Mouse (Mus musculus): ENCODE data around the gene 9930111J21Rik1.
"Not testable (repeated sequence)": the region's sequence is repeated elsewhere in the genome, so short reads cannot be mapped to it uniquely, and the experiment has no call there.

Gene 9930111J21Rik1

GRCm38 (mm10) chr11:48979251-48979650, at the start of gene 9930111J21Rik1:
9930111J21Rik1 (minus strand) TSS chr11:48979398.
- DNase-seq (ENCODE audit: extremely low spot score, low read depth, low spot score): not testable (repeated sequence)

DNA sequence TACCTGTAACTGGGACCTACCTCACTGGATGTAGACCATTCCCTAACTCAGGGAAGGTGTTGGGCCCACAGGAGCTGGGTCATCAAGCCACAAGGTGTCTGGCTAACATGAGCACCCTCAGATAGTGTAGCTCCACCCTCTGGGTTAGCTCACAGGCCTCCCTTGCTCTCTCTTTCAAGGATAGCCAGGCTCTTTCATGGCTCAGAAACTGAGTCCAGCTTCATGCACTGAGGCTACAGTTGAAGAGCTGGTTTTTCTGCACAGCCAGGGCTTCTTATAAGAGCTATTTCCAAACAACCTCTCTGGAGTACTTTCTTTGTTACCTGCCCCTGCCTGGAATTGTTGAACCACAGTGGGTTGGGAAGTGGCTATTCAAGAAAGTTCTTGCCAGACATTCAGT, 32.9 kb upstream of the 9930111J21Rik1 start:
- not testable (repeated sequence) for DNase-seq (ENCODE audit: extremely low spot score, low read depth, low spot score)

GRCm38 (mm10) chr11:49006785-49007184, 27.6 kb upstream of the 9930111J21Rik1 start:
- DNase-seq (ENCODE audit: extremely low spot score, low read depth, low spot score): not testable (repeated sequence)

- not testable (repeated sequence) for DNase-seq (ENCODE audit: extremely low spot score, low read depth, low spot score)
These were observed 27.1 kb upstream of the 9930111J21Rik1 start for GRCm38 (mm10) chr11:49006317-49006716.

DNA sequence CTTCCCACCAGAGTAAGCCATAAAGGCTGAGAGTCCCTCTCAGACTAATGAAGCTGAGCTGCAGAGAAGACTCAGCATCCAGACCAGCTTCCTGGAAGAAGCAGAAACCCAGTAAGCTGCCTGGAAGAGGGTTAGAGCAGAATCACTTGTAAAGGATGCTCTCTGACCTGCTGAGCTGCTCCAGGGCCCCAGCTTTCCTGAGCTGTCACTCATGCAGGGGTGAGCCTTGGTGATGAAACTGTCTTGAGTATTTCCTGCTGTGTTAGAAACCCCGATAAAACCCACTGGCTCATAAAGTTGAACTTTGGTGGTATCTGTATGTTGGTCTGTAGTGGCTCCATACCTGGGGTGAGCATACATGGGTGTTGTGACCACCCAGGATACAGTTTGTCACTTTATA, 21.2 kb upstream of the 9930111J21Rik1 start:
- DNase-seq (ENCODE audit: extremely low spot score, low read depth, low spot score): not testable (repeated sequence)

DNA sequence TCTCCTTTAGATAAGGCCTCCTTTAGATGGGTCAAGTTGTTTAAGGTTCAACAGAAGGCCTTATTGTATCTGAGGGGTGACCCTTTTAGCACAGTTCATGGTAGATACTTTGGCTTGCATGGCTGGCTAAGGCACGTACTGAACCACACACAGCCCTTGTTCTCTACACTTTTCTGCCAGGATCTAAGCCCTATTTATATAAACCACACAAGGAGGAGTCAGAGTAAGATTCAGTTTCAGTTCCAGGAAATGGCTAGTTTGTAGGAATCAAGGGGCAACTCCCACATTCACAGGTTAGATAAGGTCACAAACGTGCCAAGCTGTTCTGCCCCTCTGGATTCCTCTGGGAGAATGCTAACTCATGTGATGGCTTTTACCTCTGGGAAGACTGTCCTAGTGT, 14.8 kb upstream of the 9930111J21Rik1 start, which contains the start of gene Tgtp1:
TSS of gene Tgtp1 (minus strand) at position 155 of the 400 bp plus-strand sequence.
- not testable (repeated sequence) for DNase-seq (ENCODE audit: extremely low spot score, low read depth, low spot score)

DNA sequence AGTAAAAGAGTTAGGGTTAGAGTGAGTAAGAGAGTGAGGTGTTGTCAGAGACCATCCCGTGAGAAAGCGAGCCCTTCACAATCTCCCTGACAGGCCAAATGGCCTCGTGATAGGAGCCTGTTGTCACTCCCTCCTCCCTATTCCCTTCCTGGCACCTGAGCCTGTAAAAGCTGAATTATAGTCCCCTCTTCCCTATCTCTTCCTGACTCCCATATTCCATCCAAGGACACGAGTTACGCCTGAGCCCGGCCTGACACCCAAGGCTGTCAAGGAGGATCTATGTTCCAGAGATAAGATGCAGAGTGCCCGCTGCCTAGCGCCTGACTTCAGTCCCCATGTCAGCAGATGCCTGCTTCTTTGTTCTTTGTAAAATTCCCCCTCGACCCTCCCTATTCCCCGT, 14.1 kb upstream of the 9930111J21Rik1 start:
- not testable (repeated sequence) for DNase-seq (ENCODE audit: extremely low spot score, low read depth, low spot score)

GRCm38 (mm10) chr11:48991740-48992520, 12.7 kb upstream of the 9930111J21Rik1 start, which contains the start of gene Gm12185:
Gm12185 (minus strand) TSS chr11:48992226.
- DNase-seq (ENCODE audit: extremely low spot score, low read depth, low spot score): not testable (repeated sequence)

GRCm38 (mm10) chr11:48989981-48990380, 10.8 kb upstream of the 9930111J21Rik1 start:
- not testable (repeated sequence) for DNase-seq (ENCODE audit: extremely low spot score, low read depth, low spot score)

DNA sequence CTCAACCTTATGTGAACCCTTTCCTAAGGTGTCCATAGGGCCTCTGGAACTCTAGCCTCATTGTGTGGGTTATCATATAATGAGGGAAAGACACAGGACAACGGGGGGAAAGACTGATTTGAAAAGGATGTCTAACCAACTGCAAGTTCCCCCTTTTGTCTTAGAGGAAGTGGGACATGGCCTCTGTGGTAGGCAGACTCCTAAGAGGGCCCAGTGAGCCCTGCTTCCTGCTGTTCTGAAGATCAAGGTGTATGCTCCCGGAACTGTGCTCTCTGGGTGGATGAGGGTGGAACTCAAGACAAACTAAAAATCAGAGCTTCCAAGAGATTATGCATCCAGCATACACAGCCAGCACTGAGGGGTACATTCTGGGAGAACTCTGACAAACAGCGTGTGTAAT, 9.0 kb upstream of the 9930111J21Rik1 start:
- not testable (repeated sequence) for DNase-seq (ENCODE audit: extremely low spot score, low read depth, low spot score)

GRCm38 (mm10) chr11:48982848-48983247, 3.6 kb upstream of the 9930111J21Rik1 start:
- not testable (repeated sequence) for DNase-seq (ENCODE audit: extremely low spot score, low read depth, low spot score)

DNA sequence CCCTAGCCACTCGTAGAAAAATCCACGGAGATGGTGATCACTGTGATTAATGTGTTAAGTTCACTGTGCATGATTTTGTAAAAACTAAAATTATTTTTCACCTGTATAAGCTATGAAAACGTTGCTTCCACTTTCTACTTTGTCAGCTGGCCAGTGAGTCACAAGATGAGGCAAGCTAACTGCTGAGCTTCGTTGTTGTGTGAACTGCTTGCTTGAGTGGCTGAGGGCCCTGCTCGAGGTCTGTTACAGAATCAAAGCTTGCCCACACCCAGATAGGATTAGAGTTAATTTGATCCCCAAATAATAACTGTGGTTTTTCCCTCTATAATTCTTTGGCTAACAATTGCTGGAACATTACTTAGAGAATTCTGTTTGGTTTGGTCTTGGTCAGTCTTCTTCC, 854 bp upstream of the 9930111J21Rik1 start:
- not testable (repeated sequence) for DNase-seq (ENCODE audit: extremely low spot score, low read depth, low spot score)

DNA sequence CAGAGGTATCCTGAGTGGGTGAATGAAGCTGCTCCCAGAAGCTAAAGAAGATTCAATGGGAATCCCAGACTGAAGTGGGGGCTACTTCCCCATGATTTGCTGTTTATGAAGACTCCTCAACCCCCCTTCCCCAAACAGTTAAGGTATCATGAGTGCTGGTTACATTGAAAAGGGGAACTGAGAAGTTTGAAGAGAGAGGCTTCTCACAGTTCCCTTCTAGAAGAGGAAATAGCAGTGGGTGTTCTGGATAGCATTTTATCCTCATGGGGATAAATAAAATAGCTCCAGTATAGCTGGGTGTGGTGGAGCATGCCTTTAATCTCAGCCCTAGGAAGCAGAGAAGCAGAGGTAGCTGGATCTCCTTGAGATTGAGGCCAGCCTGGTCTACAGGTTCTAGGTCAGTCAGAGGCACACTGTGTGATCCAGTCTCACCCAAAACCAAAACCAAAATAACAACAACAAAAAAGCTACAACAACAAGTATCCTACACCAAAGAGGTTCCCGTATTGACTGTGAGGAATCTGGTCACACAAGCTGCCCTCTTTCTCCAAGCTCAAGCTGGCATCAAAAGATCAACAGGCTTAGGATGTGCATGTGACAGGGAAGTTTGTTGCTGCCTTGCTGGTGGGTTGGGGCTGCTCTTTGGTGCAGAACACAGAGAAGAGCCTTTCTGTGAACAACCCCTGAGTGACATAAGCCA, 808 bp downstream of the 9930111J21Rik1 start, which contains the start of gene Olfr56:
TSS of gene Olfr56 (plus strand) at position 650 of the 700 bp plus-strand sequence.
- not testable (repeated sequence) for DNase-seq (ENCODE audit: extremely low spot score, low read depth, low spot score)

DNA sequence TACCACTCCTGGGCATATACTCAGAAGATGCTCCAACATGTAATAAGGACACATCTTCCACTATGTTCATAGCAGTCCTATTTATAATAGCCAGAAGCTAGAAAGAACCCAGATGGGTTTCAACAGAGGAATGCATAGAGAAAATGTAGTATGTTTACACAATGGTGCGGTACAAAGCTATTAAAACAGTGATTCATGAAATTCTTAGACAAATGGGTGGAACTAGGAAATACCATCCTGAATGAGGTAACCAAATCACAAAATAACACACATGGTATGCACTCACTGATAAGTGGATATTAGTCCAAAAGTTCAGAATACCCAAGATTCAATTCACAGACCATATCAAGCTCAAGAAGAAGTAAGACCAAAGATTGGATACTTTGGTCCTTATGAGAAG, 4.5 kb downstream of the 9930111J21Rik1 start:
- not testable (repeated sequence) for DNase-seq (ENCODE audit: extremely low spot score, low read depth, low spot score)

DNA sequence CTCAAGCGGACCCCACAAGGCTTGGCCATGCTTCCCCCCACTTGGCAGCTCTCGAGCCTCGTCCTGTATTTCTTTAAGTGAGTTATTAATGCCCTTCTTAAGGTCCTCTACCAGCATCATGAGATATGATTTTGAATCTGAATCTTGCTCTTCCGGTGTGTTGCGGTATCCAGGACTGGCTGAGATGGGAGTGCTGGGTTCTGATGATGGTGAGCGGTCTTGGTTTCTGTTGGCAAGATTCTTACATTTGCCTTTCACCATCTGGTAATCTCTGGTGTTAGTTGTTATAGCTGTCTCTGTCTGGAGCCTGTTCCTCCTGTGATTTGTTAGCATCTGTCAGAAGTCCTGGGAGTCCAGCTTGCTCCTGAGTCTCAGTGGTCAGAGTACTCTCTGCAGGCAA, 33.1 kb downstream of the 9930111J21Rik1 start, which contains the start of gene Psme2b:
TSS of gene Psme2b (minus strand) at position 101 of the 400 bp plus-strand sequence.
- DNase-seq (ENCODE audit: extremely low spot score, low read depth, low spot score): not testable (repeated sequence)

GRCm38 (mm10) chr11:48939286-48939685, 39.9 kb downstream of the 9930111J21Rik1 start:
- DNase-seq (ENCODE audit: extremely low spot score, low read depth, low spot score): not testable (repeated sequence)

- DNase-seq (ENCODE audit: extremely low spot score, low read depth, low spot score): not testable (repeated sequence)
These were observed 43.9 kb downstream of the 9930111J21Rik1 start for GRCm38 (mm10) chr11:48935291-48935690.

- DNase-seq (ENCODE audit: extremely low spot score, low read depth, low spot score): not testable (repeated sequence)
These were observed 45.3 kb downstream of the 9930111J21Rik1 start for GRCm38 (mm10) chr11:48933923-48934322.

DNA sequence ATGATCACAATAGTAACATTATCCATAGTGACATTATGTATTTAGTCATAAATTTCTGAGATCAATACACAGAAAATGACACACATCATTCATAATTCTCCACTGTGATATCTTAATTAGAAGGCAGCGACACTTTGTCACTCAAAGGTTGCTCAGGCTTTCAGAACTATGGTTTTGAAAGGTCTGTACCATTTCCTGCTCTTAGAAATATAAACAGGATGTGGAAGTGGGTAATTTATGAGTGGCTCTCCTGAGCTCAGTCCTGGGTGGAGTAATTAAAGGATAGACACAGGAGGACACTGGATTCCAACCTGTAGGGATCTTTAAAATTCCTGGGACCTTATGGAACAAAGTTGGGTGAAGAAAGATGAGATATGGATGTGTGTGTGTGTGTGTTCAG, 45.8 kb downstream of the 9930111J21Rik1 start:
- not testable (repeated sequence) for DNase-seq (ENCODE audit: extremely low spot score, low read depth, low spot score)

- DNase-seq (ENCODE audit: extremely low spot score, low read depth, low spot score): not testable (repeated sequence)
These were observed 51.1 kb downstream of the 9930111J21Rik1 start for GRCm38 (mm10) chr11:48928068-48928467.

DNA sequence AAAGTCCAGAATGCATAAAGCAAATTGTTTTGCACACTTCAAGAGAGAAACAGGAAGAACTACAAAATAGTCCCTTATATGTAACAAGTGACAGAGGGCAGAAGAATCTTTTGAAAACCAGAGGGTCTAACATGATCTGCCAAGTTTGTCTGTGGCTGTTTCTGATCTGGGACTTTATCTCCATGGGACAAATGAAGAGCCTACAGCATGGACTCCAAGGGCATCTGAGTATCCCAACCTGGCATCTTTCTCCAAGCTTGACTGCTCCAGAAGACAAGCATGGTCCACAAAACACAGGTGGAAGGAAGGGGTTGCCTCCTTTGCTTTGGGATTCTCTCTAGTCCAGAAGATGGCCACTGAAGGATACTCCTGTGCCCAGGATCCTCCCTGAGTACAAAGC, 52.8 kb downstream of the 9930111J21Rik1 start:
- not testable (repeated sequence) for DNase-seq (ENCODE audit: extremely low spot score, low read depth, low spot score)

Measured in hindlimb bud, embryonic 11.5 days (tissue).